Mouse (Mus musculus) spleen, postnatal 36 days (tissue): ENCODE results near the gene Klhl6.
A peak's percentile ranks its signal among the peaks of the same experiment; 100 is the strongest.

ENCODE experiments used
- DNase-seq, 2 experiments: peaks; one replicate each; pipeline ENCODE4 v3.0.0; 2022; ENCODE audit warnings: low spot score in 2 of 2, mixed read lengths in 1 of 2

Gene Klhl6

GRCm38 (mm10) chr16:19969506-19969905 lies 13.3 kb downstream of the Klhl6 start:
- no peak for DNase-seq

- DNase-seq: no peak
These were observed 14.2 kb downstream of the Klhl6 start for GRCm38 (mm10) chr16:19968666-19969065.

- DNase-seq: no peak
These were observed 14.9 kb downstream of the Klhl6 start for GRCm38 (mm10) chr16:19967897-19968392.

- peak; percentile 22 to 31 for DNase-seq
These were observed 15.9 kb downstream of the Klhl6 start for GRCm38 (mm10) chr16:19966976-19967375.

- no peak for DNase-seq
These were observed 16.4 kb downstream of the Klhl6 start for GRCm38 (mm10) chr16:19966437-19966836.

GRCm38 (mm10) chr16:19962951-19963350 lies 19.9 kb downstream of the Klhl6 start:
- DNase-seq: no peak

- no peak for DNase-seq
These were observed 21.8 kb downstream of the Klhl6 start for GRCm38 (mm10) chr16:19961070-19961469.

GRCm38 (mm10) chr16:19960407-19961058 lies 22.3 kb downstream of the Klhl6 start:
- no peak for DNase-seq

- DNase-seq: no peak
These were observed 25.8 kb downstream of the Klhl6 start for GRCm38 (mm10) chr16:19957051-19957450.

GRCm38 (mm10) chr16:19947336-19947735 lies 35.5 kb downstream of the Klhl6 start:
- DNase-seq: no peak

- DNase-seq: no peak
These were observed 36.1 kb downstream of the Klhl6 start for GRCm38 (mm10) chr16:19946578-19947298.

GRCm38 (mm10) chr16:19920823-19921222 lies 62.0 kb downstream of the Klhl6 start:
- DNase-seq: no peak

GRCm38 (mm10) chr16:19918286-19918685 lies 64.6 kb downstream of the Klhl6 start:
- no peak for DNase-seq

GRCm38 (mm10) chr16:19912582-19912981 lies 70.3 kb downstream of the Klhl6 start:
- no peak for DNase-seq

- no peak for DNase-seq
These were observed 74.5 kb downstream of the Klhl6 start for GRCm38 (mm10) chr16:19908291-19908690.

GRCm38 (mm10) chr16:19907103-19907502 lies 75.7 kb downstream of the Klhl6 start:
- DNase-seq: peak; percentile 24 to 42

- no peak for DNase-seq
These were observed 77.9 kb downstream of the Klhl6 start for GRCm38 (mm10) chr16:19904734-19905479.

- no peak for DNase-seq
These were observed 79.0 kb downstream of the Klhl6 start for GRCm38 (mm10) chr16:19903792-19904191.
